Mouse (Mus musculus) forebrain, postnatal 0 days (tissue): ENCODE data around the gene Faap100. TPM values are rescaled to one million over a fixed set of nuclear protein-coding genes. Genes with fewer than 3 reads are reported as not detected.
"Not testable (repeated sequence)": the region's sequence is repeated elsewhere in the genome, so short reads cannot be mapped to it uniquely, and the experiment has no call there.

Experiments used
- ATAC-seq: fragments of 200-750 bp; cut with Nextera tagmentation; 2 replicates; pipeline ENCODE4 v1.8.0; 2017; ENCODE audit warnings: mild to moderate bottlenecking, moderate library complexity
- DNase-seq: peaks from one replicate; pipeline ENCODE4 v3.0.0-alpha.2; 2015
- H3K27ac ChIP-seq: fragments of 300-500 bp; sonication (generic); 2 replicates; pipeline ENCODE4 v1.5.1; 2014; ENCODE audit warnings: low read depth, mild to moderate bottlenecking, antibody characterized with exemption, low read length, moderate library complexity, mixed read lengths
- H3K27me3 ChIP-seq: fragments of 300-500 bp; sonication (generic); 2 replicates; pipeline ENCODE4 v1.6.1; 2014; ENCODE audit warnings: mild to moderate bottlenecking, low read length, mixed read lengths; ENCODE audit not compliant: insufficient read depth
- H3K36me3 ChIP-seq: fragments of 300-500 bp; sonication (generic); 2 replicates; pipeline ENCODE4 v1.6.1; 2014; ENCODE audit warnings: mild to moderate bottlenecking, moderate library complexity; ENCODE audit not compliant: insufficient read depth
- H3K4me1 ChIP-seq: fragments of 300-500 bp; sonication (generic); 2 replicates; pipeline ENCODE4 v1.6.1; 2014; ENCODE audit warnings: antibody characterized with exemption; ENCODE audit not compliant: insufficient read depth
- H3K4me2 ChIP-seq: fragments of 300-500 bp; sonication (generic); 2 replicates; pipeline ENCODE4 v1.6.1; 2014; ENCODE audit warnings: low read depth, mild to moderate bottlenecking, moderate library complexity
- H3K4me3 ChIP-seq: fragments of 300-500 bp; sonication (generic); 2 replicates; pipeline ENCODE4 v1.5.1; 2014; ENCODE audit warnings: low read depth, low read length, mixed read lengths
- H3K9ac ChIP-seq: fragments of 300-500 bp; sonication (generic); 2 replicates; pipeline ENCODE4 v1.6.1; 2014; ENCODE audit warnings: mild to moderate bottlenecking
- H3K9me3 ChIP-seq: fragments of 300-500 bp; sonication (generic); 2 replicates; pipeline ENCODE4 v1.6.1; 2016; ENCODE audit warnings: low read length
- CTCF ChIP-seq: sonication (generic); IDR thresholded peaks from 2 replicates; pipeline ENCODE4 v1.5.1; 2016; ENCODE audit warnings: antibody characterized with exemption, control low read depth, low read depth
- WGBS: fragments of 180-500 bp; shearing (Covaris S2); extraction: QIAGEN DNeasy Blood & Tissue Kit; methylation state at CpG from one replicate; pipeline ENCODE4 v1.1.7; 2014; 5-methylcytosine and 5-hydroxymethylcytosine counted together
- polyA plus RNA-seq: library from polyadenylated mRNA; unstranded; fragments of >200 nt; fragmentation: Nextera tagmentation; extraction: Ambion mirVana; gene quantifications from 2 replicates; pipeline ENCODE4 v1.2.1, GENCODE M21; 2015
- total RNA-seq: library from RNA; depleted of rRNA; stranded (reverse); fragments of >200 nt; gene quantifications from 2 replicates; pipeline ENCODE4 v1.2.3, GENCODE M21; 2014; rRNA removed

Gene Faap100
- total RNA-seq: 107 and 132 TPM in 2 replicates
- 73.4 and 97.8 TPM in 2 replicates for polyA plus RNA-seq

DNA sequence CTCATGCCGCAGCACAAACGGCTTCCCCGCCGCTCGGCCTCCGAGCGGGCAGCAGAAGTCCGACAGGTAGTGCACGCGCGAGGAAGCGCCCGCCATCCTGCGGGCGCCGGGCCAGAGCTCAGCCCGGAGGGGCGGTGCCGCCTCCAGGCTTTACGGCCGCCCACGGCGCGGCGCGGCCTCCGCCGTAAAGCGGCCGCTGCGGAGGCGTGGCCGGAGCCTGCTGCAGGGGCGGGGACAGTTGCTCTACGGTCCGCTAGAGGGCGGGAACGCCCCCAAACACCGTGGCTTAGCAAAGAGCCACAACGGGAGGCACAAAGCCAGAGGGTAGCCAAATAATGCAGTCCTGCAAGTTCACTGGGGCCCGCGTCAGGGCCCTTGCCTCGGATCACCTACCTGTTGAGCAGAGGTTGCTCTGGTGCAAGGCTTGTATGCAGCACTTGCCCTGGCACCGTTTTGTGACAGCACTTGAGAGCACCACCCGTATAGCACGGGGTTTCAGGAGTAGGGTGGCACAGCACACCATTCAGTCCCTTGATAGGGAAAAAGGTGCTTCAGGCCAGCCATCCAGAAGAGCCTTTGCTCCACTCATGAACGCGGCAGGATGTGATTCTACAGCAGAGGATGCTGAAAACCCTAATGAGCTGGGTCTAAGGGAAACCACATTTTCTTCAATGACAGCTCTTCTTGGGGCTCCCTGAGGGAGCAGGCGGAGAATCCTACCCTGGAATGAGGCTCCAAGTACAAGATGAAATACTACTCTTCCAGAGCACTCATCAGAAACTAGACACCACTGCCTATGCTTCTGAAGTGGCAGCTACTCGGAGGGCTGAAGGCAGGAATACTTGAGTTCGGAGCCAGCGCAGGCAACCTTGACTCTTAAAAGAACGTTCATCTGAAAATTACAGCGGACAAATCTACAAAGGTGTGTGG, at the start of gene Faap100:
Gene Faap100, minus strand, starts transcription at position 154 of the 930 bp plus-strand sequence.
- TF ChIP-seq CTCF: peak; percentile 79
- H3K27me3 ChIP-seq: no peaks in the 10 kb centered on the region
- H3K4me1 ChIP-seq: peaks cover 11% of the 10 kb centered on the region; the same call in 1 of the 2 replicates
- no peaks in the 10 kb centered on the region for H3K9me3 ChIP-seq
- H3K4me2 ChIP-seq: peak within 1 kb of the TSS; percentile 94
- DNase-seq (peak; percentile 97), ATAC-seq (peak; percentile 92)
- peak within 1 kb of the TSS; percentile 82 for H3K27ac ChIP-seq
- 10% methylated on average over 53 of the region's 54 CpGs for WGBS
- peak within 1 kb of the TSS; percentile 75 for H3K9ac ChIP-seq
- peak within 1 kb of the TSS; percentile 86 for H3K4me3 ChIP-seq
- H3K36me3 ChIP-seq: peaks cover 66% of the 10 kb centered on the region

GRCm38 (mm10) chr11:120426727-120427126, 48.2 kb upstream of the Faap100 start:
- Histone ChIP-seq H3K4me3 (no peak overlapping the region), H3K4me1 (no peaks in the 10 kb centered on the region), H3K27me3 (no peaks in the 10 kb centered on the region), H3K9ac (no peak overlapping the region), H3K27ac (no peak overlapping the region), H3K9me3 (no peaks in the 10 kb centered on the region), H3K36me3 (peaks cover 65% of the 10 kb centered on the region), H3K4me2 (no peak overlapping the region)
- no peak for DNase-seq
- ATAC-seq: no peak
- 98% methylated on average over 3 of the region's 3 CpGs for WGBS
- TF ChIP-seq CTCF: no peak

GRCm38 (mm10) chr11:120423569-120424295, 45.2 kb upstream of the Faap100 start:
- no peak overlapping the region for H3K9ac ChIP-seq
- peak; percentile 75 for TF ChIP-seq CTCF
- peaks cover 78% of the 10 kb centered on the region for H3K36me3 ChIP-seq
- ATAC-seq (no peak), DNase-seq (peak; percentile 76)
- 66% methylated on average over 9 of the region's 9 CpGs for WGBS
- H3K27ac ChIP-seq: no peak overlapping the region
- no peak overlapping the region for H3K4me3 ChIP-seq
- H3K9me3 ChIP-seq: no peaks in the 10 kb centered on the region
- H3K4me1 ChIP-seq: no peaks in the 10 kb centered on the region
- no peaks in the 10 kb centered on the region for H3K27me3 ChIP-seq
- H3K4me2 ChIP-seq: no peak overlapping the region

DNA sequence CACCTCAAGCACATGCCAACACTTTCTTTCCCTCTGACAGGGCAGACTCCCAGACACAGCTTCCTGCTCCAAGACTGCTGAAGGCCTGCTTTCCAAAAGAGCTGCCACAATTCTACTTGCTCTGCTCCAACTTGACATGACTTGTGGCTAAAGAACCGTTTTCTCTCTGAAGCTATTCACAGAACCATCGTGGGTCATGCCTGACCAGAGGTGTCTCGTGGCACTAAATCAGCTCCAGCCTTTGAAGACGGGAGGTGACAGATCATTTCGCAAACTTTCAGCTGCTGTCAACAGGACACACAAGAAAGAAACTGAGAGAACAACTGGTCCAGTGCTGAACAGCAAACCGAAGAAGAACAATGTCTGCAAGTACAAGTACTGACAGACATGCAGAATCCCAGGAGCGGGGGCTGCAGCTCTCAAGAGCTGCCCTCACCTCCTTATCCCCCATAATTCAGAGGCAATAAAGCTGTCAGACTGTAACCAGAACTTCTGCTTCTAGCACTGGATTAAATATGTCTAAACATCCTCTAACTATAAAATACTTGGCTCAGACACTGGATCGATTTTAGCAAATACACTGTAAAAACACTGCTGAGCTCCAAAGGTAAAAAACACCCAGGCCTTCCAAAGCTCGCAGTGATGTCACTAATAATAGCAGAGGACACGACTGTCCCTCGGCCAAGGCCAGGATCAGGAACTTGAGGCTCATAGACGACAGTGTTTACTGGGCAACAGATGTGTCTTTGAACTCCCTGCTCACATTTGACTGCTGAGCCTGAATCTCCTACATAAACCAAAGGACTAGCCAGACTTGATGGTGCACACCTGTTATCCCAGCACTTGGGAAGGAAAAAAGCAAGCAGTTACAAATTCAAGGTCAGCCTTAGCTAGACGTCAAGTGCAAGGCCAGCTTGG, 44.3 kb upstream of the Faap100 start:
- Histone ChIP-seq H3K27ac (no peak overlapping the region), H3K4me1 (no peaks in the 10 kb centered on the region), H3K9ac (no peak overlapping the region), H3K4me3 (no peak overlapping the region), H3K36me3 (peaks cover 78% of the 10 kb centered on the region), H3K4me2 (no peak overlapping the region), H3K9me3 (no peaks in the 10 kb centered on the region), H3K27me3 (no peaks in the 10 kb centered on the region)
- DNase-seq: no peak
- TF ChIP-seq CTCF: no peak
- no peak for ATAC-seq
- 92% methylated on average over 13 of the region's 13 CpGs for WGBS

DNA sequence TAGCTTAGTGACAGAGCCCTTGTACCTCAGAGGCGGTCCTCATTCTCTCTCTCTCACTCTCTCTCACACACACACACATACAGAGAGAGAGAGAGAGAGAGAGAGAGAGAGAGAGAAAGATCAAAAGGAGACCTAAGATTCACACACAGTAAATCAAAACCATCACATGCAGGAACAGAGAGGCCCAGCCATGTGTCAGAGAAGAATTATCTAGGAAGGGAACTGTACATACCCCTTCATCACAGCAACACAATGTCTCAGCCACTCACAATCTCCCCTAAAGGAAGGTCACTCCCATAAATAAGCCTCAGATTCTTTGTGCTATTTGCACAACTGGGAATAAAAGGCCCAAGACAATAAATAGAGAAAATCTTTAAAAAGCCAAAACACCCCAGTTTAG, 40.0 kb upstream of the Faap100 start:
- no peak for TF ChIP-seq CTCF
- Histone ChIP-seq H3K27me3 (no peaks in the 10 kb centered on the region), H3K9ac (no peak overlapping the region), H3K36me3 (peaks cover 76% of the 10 kb centered on the region), H3K27ac (no peak overlapping the region), H3K9me3 (no peaks in the 10 kb centered on the region), H3K4me2 (no peak overlapping the region), H3K4me3 (no peak overlapping the region), H3K4me1 (no peaks in the 10 kb centered on the region)
- DNase-seq (no peak), ATAC-seq (no peak)
- 100% methylated on average over 1 of the region's 1 CpGs for WGBS

DNA sequence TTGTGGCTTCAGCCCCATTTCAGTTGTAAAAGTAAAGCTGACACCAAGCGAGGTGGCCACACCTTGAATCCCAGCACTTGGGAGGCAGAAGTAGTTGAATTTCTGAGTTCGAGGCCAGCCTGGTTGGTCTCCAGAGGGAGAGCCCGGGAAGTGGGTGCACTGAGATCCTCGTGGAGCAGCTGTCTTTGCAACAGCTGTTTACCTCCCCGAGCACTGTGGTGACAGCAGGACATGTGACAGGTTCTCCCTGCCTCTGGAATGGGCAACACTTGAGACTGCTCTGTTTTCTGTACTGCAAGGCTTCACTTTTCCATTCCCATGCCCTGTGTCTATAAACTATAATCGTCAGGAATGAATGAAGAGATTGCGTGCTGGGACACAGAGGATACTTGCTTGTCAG, 39.3 kb upstream of the Faap100 start:
- Histone ChIP-seq H3K4me1 (no peaks in the 10 kb centered on the region), H3K27me3 (no peaks in the 10 kb centered on the region), H3K4me3 (no peak overlapping the region), H3K27ac (no peak overlapping the region), H3K9me3 (no peaks in the 10 kb centered on the region), H3K9ac (no peak overlapping the region), H3K4me2 (no peak overlapping the region), H3K36me3 (peaks cover 77% of the 10 kb centered on the region)
- ATAC-seq (no peak), DNase-seq (no peak)
- no peak for TF ChIP-seq CTCF
- 92% methylated on average over 7 of the region's 7 CpGs for WGBS

DNA sequence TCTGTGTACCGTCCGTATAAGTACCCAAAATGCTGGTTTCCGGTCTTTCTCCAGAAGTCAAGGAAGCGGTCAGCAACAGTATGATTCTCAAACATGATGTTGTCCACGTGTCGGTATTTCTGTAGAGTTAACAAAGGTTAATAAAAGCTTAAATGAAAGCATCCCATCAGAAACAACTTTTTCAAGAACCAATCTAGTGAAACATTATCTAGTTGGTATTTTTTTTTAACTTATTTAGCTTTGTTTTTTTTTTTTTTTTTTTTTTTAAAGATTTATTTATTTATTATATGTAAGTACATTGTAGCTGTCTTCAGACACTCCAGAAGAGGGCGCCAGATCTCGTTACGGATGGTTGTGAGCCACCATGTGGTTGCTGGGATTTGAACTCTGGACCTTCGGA, 35.1 kb upstream of the Faap100 start:
- WGBS: 95% methylated on average over 7 of the region's 10 CpGs
- peaks cover 82% of the 10 kb centered on the region for H3K36me3 ChIP-seq
- H3K9me3 ChIP-seq, H3K27ac ChIP-seq, H3K27me3 ChIP-seq, H3K4me3 ChIP-seq, H3K4me2 ChIP-seq, H3K4me1 ChIP-seq, ATAC-seq, DNase-seq, H3K9ac ChIP-seq: not testable (repeated sequence)
